Mouse (Mus musculus) neural tube, embryonic 14.5 days (tissue): ENCODE data around the gene Prss33. TPM values are rescaled to one million over a fixed set of nuclear protein-coding genes. Genes with fewer than 3 reads are reported as not detected.

Experiments used
- microRNA-seq: library from miRNA; unstranded; fragments of <30 nt; microRNA quantifications from one replicate; pipeline ENCODE4, GENCODE M21; 2016
- polyA plus RNA-seq: library from polyadenylated mRNA; unstranded; fragments of >200 nt; fragmentation: Nextera tagmentation; extraction: Ambion mirVana; gene quantifications from 2 replicates; pipeline ENCODE4 v1.2.1, GENCODE M21; 2014

The Prss33 gene
- polyA plus RNA-seq, 1 experiment from 2014 or later = not detected

Small RNA genes within 50 kb of the gene (microRNA-seq; reads per million reads assigned to microRNA genes)
- not detected for gene Mir5125

Other genes starting within 250 kb of the Prss33 start
- 26.6 TPM in 2 replicates for gene Zfp13, start 236.6 kb downstream of the Prss33 start, polyA plus RNA-seq
- not detected in 2 replicates for gene Zscan10, start 235.2 kb downstream of the Prss33 start, polyA plus RNA-seq
- gene Mmp25, start 190.8 kb downstream of the Prss33 start, polyA plus RNA-seq = 0.80 and 2.3 TPM in 2 replicates
- 0.29 TPM in 1 of 2 replicates, not detected in the other for gene Bicdl2, start 175.6 kb downstream of the Prss33 start, polyA plus RNA-seq
- 132 and 147 TPM in 2 replicates for gene Hcfc1r1, start 162.5 kb downstream of the Prss33 start, polyA plus RNA-seq
- 42.1 and 43.0 TPM in 2 replicates for gene Thoc6, start 162.2 kb downstream of the Prss33 start, polyA plus RNA-seq
- 2.6 and 3.8 TPM in 2 replicates for gene Tnfrsf12a, start 158.6 kb downstream of the Prss33 start, polyA plus RNA-seq
- not detected in 2 replicates for gene Cldn6, start 156.8 kb downstream of the Prss33 start, polyA plus RNA-seq
- 0.70 and 1.4 TPM in 2 replicates for gene Cldn9, start 152.0 kb downstream of the Prss33 start, polyA plus RNA-seq
- gene 1520401A03Rik, start 113.3 kb downstream of the Prss33 start, polyA plus RNA-seq = 0.21 and 0.52 TPM in 2 replicates
- gene Pkmyt1, start 109.7 kb downstream of the Prss33 start, polyA plus RNA-seq = 13.0 and 14.3 TPM in 2 replicates
- gene Paqr4, start 95.2 kb downstream of the Prss33 start, polyA plus RNA-seq = 49.6 and 51.4 TPM in 2 replicates
- 0.93 and 1.2 TPM in 2 replicates for gene Kremen2, start 90.2 kb downstream of the Prss33 start, polyA plus RNA-seq
- 192 and 216 TPM in 2 replicates for gene Flywch1, start 64.5 kb downstream of the Prss33 start, polyA plus RNA-seq
- 69.9 and 96.5 TPM in 2 replicates for gene Flywch2, start 50.0 kb downstream of the Prss33 start, polyA plus RNA-seq
- 471 and 524 TPM in 2 replicates for gene Srrm2, start 45.5 kb downstream of the Prss33 start, polyA plus RNA-seq
- gene Elob, start 6.9 kb downstream of the Prss33 start, polyA plus RNA-seq = 1,182 and 1,322 TPM in 2 replicates
- gene Prss32, start 7.8 kb upstream of the Prss33 start, polyA plus RNA-seq = not detected in 2 replicates
- gene Prss41, start 8.1 kb upstream of the Prss33 start, polyA plus RNA-seq = 0.68 and 0.96 TPM in 2 replicates
- gene Prss21, start 32.0 kb upstream of the Prss33 start, polyA plus RNA-seq = not detected in 2 replicates
- not detected in 2 replicates for gene Dcpp1, start 44.8 kb upstream of the Prss33 start, polyA plus RNA-seq
- not detected in 2 replicates for gene Dcpp2, start 44.8 kb upstream of the Prss33 start, polyA plus RNA-seq
- gene Dcpp3, start 81.4 kb upstream of the Prss33 start, polyA plus RNA-seq = not detected in 2 replicates
- not detected in 2 replicates for gene Sbp, start 105.6 kb upstream of the Prss33 start, polyA plus RNA-seq
- gene Sbpl, start 119.2 kb upstream of the Prss33 start, polyA plus RNA-seq = not detected in 2 replicates
- gene Prss30, start 144.5 kb upstream of the Prss33 start, polyA plus RNA-seq = 0.31 TPM in 1 of 2 replicates, not detected in the other
- not detected in 2 replicates for gene Prss22, start 162.0 kb upstream of the Prss33 start, polyA plus RNA-seq
- 0.16 and 0.21 TPM in 2 replicates for gene Prss27, start 202.1 kb upstream of the Prss33 start, polyA plus RNA-seq
- gene Kctd5, start 237.4 kb upstream of the Prss33 start, polyA plus RNA-seq = 70.3 and 79.2 TPM in 2 replicates